Mouse (Mus musculus) cerebellum, adult (tissue): Measurements from ENCODE around the gene Olfr487.
"Not testable (repeated sequence)": the region's sequence is repeated elsewhere in the genome, so short reads cannot be mapped to it uniquely, and the experiment has no call there.

Experiments used
- ATAC-seq: cut with Nextera tagmentation; 2 replicates; pipeline ENCODE4 v1.9.2; 2017; ENCODE audit warnings: mild to moderate bottlenecking, moderate library complexity, mixed read lengths; ENCODE audit not compliant: insufficient number of reproducible peaks, low FRiP score, low TSS enrichment

Olfr487 gene

GRCm38 (mm10) chr7:108214536-108214935 lies at the start of gene Olfr487:
TSS of gene Olfr487 (minus strand) at chr7:108214636.
- not testable (repeated sequence) for ATAC-seq

DNA sequence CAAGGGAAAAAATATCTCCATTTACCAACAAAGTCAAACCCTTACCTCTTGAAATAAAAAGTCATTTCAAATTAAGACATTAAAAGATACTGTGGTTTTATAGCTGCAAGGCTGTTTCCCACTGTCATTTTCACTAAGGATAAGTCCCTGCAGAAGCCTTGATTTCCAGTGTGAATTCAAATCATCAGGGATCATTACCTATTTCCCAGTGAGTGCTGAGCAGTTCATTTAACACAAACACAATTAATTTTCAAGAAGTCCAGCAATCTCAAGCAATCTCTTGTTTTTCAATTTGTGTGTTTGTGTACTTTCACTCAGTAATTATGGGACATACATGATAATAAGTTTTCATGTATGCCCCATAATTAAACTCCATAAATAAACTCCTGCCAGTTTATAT lies 43.8 kb upstream of the Olfr487 start, which contains the start of gene Olfr488:
TSS of gene Olfr488 (minus strand) at position 101 of the 400 bp plus-strand sequence.
- ATAC-seq, result no peak

GRCm38 (mm10) chr7:108233551-108233950 lies 19.1 kb upstream of the Olfr487 start:
- ATAC-seq, result no peak

GRCm38 (mm10) chr7:108196938-108197337 lies 17.5 kb downstream of the Olfr487 start:
- ATAC-seq, result no peak

DNA sequence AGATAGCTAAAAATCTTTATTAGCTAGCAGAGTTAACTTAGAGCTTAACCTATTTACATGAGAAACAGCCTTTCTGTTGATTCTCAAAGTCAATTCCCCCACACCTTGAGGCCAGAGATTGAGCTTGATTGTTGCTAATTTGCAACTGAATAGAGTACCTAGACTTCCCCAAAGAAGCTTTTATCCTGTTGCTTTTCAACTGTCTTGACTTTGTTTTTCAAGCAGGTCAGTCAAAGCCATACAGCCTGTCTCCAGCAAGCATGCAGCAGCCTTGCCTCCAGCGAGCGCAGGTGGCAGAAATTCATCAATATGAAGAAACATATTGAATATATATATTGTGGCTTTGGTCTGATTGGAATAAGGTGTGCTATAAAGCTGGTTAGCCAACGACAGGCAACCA lies 18.1 kb downstream of the Olfr487 start:
- ATAC-seq, result not testable (repeated sequence)

DNA sequence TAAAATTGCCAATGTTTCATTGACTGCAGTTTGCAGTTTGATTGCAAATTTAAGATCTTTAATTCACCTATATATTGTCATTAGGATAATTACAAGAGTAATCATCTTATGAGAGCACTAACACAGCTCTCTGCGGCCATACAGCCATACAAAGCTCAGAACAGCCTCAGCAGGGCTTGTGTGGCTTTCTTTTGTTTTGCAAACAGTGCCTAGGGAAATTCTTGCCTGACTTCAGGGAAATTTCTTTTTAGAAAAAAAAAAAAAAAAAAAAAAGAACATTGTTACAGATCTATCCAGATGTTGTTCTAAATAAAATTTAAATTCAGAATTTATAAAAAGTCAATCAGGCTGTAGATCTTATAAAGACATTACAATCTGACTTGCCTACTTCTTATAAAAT lies 21.7 kb downstream of the Olfr487 start:
- ATAC-seq, result not testable (repeated sequence)

DNA sequence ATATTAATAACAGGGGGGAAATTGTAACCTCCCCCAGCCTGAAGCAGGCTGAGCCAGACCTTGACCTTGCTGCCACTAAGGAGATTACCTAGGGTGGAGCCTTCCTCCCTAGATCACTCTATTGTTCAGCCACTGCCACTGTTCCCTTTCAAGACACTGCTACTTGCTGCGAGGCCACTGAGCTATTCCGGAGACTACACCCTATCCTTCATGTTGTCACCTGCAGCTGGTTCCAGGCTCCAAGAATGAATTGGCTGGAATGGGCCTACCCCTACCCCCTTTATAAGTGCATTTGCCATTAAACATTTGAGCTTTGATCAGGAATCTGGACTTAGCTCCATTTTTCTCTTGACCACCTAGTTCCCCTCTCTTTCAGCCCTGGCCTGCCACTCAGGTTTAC lies 23.2 kb downstream of the Olfr487 start:
- not testable (repeated sequence) for ATAC-seq

DNA sequence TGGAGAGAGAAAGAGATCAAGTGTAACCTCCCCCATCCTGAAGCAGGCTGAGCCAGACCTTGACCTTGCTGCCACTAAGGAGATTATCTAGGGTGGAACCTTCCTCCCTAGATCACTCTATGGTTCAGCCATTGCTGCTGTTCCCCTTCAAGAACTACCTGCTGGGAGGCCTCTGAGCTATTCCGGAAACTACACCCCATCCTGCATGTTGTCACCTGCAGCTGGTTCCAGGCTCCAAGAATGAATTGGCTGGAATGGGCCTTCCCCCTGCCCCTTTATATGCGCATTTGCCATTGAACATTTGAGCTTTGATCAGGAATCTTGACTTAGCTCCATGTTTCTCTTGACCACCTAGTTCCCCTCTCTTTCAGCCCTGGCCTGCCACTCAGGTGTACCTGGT lies 29.2 kb downstream of the Olfr487 start:
- not testable (repeated sequence) for ATAC-seq

GRCm38 (mm10) chr7:108184401-108184800 lies 30.0 kb downstream of the Olfr487 start:
- not testable (repeated sequence) for ATAC-seq

- not testable (repeated sequence) for ATAC-seq
Observed at GRCm38 (mm10) chr7:108172642-108173041, 41.8 kb downstream of the Olfr487 start, which contains the start of gene Olfr486. TSS of gene Olfr486 (minus strand) at chr7:108172742.

- no peak for ATAC-seq
Observed at GRCm38 (mm10) chr7:108159771-108160170, 54.7 kb downstream of the Olfr487 start, which contains the start of gene Olfr485. TSS of gene Olfr485 (minus strand) at chr7:108159871.
